Mouse (Mus musculus): ENCODE data around the gene Slco6c1. TPM values are rescaled to one million over a fixed set of nuclear protein-coding genes. Genes with fewer than 3 reads are reported as not detected.

Gene Slco6c1
- not detected in 2 replicates for polyA plus RNA-seq (2012; ENCODE audit: insufficient read depth, insufficient read length, missing spikeins)

- H3K4me1 ChIP-seq (ENCODE audit: control insufficient read depth, insufficient read depth, low read length), result no peaks in the 10 kb centered on the region
- TF ChIP-seq CTCF (IDR thresholded peaks at IDR 0.05; ENCODE audit: low read depth, low read length) (no peak), POLR2A (IDR thresholded peaks at IDR 0.05; ENCODE audit: borderline replicate concordance, low read depth, low read length) (no peak)
- no peak within 1 kb of the TSS for H3K4me3 ChIP-seq (ENCODE audit: insufficient read depth, low read length)
- no peak within 1 kb of the TSS for H3K27ac ChIP-seq (ENCODE audit: insufficient read depth, low read depth, low read length)
Observed at GRCm38 (mm10) chr1:97128201-97128600, at the start of gene Slco6c1. Gene Slco6c1, minus strand, starts transcription at chr1:97128301.

- no peaks in the 10 kb centered on the region for H3K4me1 ChIP-seq (ENCODE audit: control insufficient read depth, insufficient read depth, low read length)
- no peak for TF ChIP-seq CTCF (IDR thresholded peaks at IDR 0.05; ENCODE audit: low read depth, low read length)
- TF ChIP-seq POLR2A (IDR thresholded peaks at IDR 0.05; ENCODE audit: borderline replicate concordance, low read depth, low read length), result no peak
- no peak overlapping the region for H3K27ac ChIP-seq (ENCODE audit: insufficient read depth, low read depth, low read length)
- H3K4me3 ChIP-seq (ENCODE audit: insufficient read depth, low read length), result no peak overlapping the region
Observed at GRCm38 (mm10) chr1:97038982-97039381, 89.1 kb downstream of the Slco6c1 start.

- Histone ChIP-seq H3K4me3 (ENCODE audit: insufficient read depth, low read length) (no peak overlapping the region), H3K4me1 (ENCODE audit: control insufficient read depth, insufficient read depth, low read length) (no peaks in the 10 kb centered on the region), H3K27ac (ENCODE audit: insufficient read depth, low read depth, low read length) (no peak overlapping the region)
- no peak for TF ChIP-seq POLR2A (IDR thresholded peaks at IDR 0.05; ENCODE audit: borderline replicate concordance, low read depth, low read length)
- TF ChIP-seq CTCF (IDR thresholded peaks at IDR 0.05; ENCODE audit: low read depth, low read length), result no peak
Observed at GRCm38 (mm10) chr1:97038548-97038947, 89.6 kb downstream of the Slco6c1 start.

- TF ChIP-seq CTCF (IDR thresholded peaks at IDR 0.05; ENCODE audit: low read depth, low read length), result no peak
- no peak for TF ChIP-seq POLR2A (IDR thresholded peaks at IDR 0.05; ENCODE audit: borderline replicate concordance, low read depth, low read length)
- no peaks in the 10 kb centered on the region for H3K4me1 ChIP-seq (ENCODE audit: control insufficient read depth, insufficient read depth, low read length)
- H3K27ac ChIP-seq (ENCODE audit: insufficient read depth, low read depth, low read length), result no peak overlapping the region
- no peak overlapping the region for H3K4me3 ChIP-seq (ENCODE audit: insufficient read depth, low read length)
Observed at GRCm38 (mm10) chr1:97037955-97038354, 90.1 kb downstream of the Slco6c1 start.

GRCm38 (mm10) chr1:97021388-97021787 is 106.7 kb downstream of the Slco6c1 start:
- no peak overlapping the region for H3K27ac ChIP-seq (ENCODE audit: insufficient read depth, low read depth, low read length)
- H3K4me1 ChIP-seq (ENCODE audit: control insufficient read depth, insufficient read depth, low read length), result no peaks in the 10 kb centered on the region
- TF ChIP-seq POLR2A (IDR thresholded peaks at IDR 0.05; ENCODE audit: borderline replicate concordance, low read depth, low read length), result no peak
- TF ChIP-seq CTCF (IDR thresholded peaks at IDR 0.05; ENCODE audit: low read depth, low read length), result no peak
- H3K4me3 ChIP-seq (ENCODE audit: insufficient read depth, low read length), result no peak overlapping the region

GRCm38 (mm10) chr1:97019404-97019803 is 108.7 kb downstream of the Slco6c1 start:
- no peak for TF ChIP-seq CTCF (IDR thresholded peaks at IDR 0.05; ENCODE audit: low read depth, low read length)
- TF ChIP-seq POLR2A (IDR thresholded peaks at IDR 0.05; ENCODE audit: borderline replicate concordance, low read depth, low read length), result no peak
- no peak overlapping the region for H3K27ac ChIP-seq (ENCODE audit: insufficient read depth, low read depth, low read length)
- H3K4me1 ChIP-seq (ENCODE audit: control insufficient read depth, insufficient read depth, low read length), result no peaks in the 10 kb centered on the region
- H3K4me3 ChIP-seq (ENCODE audit: insufficient read depth, low read length), result no peak overlapping the region

- TF ChIP-seq CTCF (IDR thresholded peaks at IDR 0.05; ENCODE audit: low read depth, low read length) (no peak), POLR2A (IDR thresholded peaks at IDR 0.05; ENCODE audit: borderline replicate concordance, low read depth, low read length) (no peak)
- H3K27ac ChIP-seq (ENCODE audit: insufficient read depth, low read depth, low read length), result no peak overlapping the region
Observed at GRCm38 (mm10) chr1:97018978-97019377, 109.1 kb downstream of the Slco6c1 start.

More at GRCm38 (mm10) chr1:97018978-97019377, 109.1 kb downstream of the Slco6c1 start:
- Histone ChIP-seq H3K4me3 (ENCODE audit: insufficient read depth, low read length) (no peak overlapping the region), H3K4me1 (ENCODE audit: control insufficient read depth, insufficient read depth, low read length) (no peaks in the 10 kb centered on the region)
